In the genomic region with DNA sequence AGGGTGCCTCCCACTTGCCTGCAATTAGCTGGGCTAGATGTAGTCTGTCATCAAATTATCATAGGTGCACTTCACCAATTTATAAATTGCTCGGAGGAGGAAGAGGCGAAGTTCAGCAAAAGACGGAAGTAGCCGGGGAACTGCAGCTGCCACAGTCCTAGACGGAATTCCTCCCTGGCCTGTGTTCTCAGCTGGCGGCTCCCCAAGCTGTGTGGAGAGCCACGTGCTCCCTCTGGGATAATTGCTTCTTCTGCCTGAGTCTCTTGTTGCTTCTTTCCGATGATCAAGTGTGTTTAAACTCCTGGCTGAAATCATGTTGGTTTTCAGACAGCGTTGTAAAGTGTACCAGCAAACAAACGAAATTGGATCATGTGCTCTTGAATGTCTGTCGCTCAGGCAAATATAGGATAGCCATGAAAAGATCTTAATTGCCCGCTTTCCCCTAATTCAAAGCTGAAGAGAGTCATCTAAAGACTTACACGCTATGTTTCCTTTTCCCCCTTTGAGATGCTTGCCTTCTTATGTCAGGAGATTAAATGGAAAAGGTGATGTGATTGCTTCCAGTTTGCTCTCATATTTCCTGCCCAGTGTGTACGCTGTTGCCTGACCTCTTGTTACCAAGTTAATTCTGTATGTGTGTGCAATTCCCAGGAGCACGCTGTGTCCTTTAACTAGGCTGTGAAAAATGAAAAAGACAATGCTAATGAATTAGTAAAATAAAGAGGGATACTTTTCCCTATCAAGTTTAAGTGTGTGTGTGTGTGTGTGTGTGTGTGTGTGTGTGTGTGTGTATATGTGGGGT, we compare ENCODE assay signal across 9 mouse cellular contexts.
A peak's percentile ranks its signal among the peaks of the same experiment; 100 is the strongest.
DNase-seq lines count a peak whose midpoint lies in the region; ATAC-seq lines count a peak whose summit lies in the region.
"Had no signal": no experiment of that assay in that cellular context is flagged by ENCODE, and none has a peak within 500 bp of the region (broad histone marks: within the 10 kb centered on the region; RNA-seq: fewer than 3 reads in every experiment).

No protein-coding gene starts in this region.

- intact Hi-C loops in left cerebral cortex, postnatal 4 days (cut with DNase I), result no loop called here

- H3K27me3 ChIP-seq in embryonic facial prominence, embryonic 13.5 days, result no peaks in the 10 kb centered on the region
- H3K27me3 ChIP-seq in midbrain, embryonic 13.5 days, result no peaks in the 10 kb centered on the region
- no peaks in the 10 kb centered on the region for H3K27me3 ChIP-seq in stomach, embryonic 15.5 days (replicated peaks)
- H3K27me3 ChIP-seq: megakaryocyte, embryonic 14.5 days had no signal

- ATAC-seq in embryonic facial prominence, embryonic 13.5 days (ENCODE audit: insufficient number of reproducible peaks, insufficient read depth, low FRiP score, low TSS enrichment, low read depth), result no peak
- ATAC-seq in midbrain, embryonic 13.5 days, result peak; percentile 84
- ATAC-seq in stomach, embryonic 15.5 days (ENCODE audit: insufficient read depth, low FRiP score, low read depth), result peak; percentile 81; the same call in 1 of the 2 replicates
- ATAC-seq in CD4-positive, CD25-positive, alpha-beta regulatory T cell, adult 4 months, result no peak

- H3K36me3 ChIP-seq in embryonic facial prominence, embryonic 13.5 days, result no peaks in the 10 kb centered on the region
- H3K36me3 ChIP-seq in midbrain, embryonic 13.5 days, result no peaks in the 10 kb centered on the region
- H3K36me3 ChIP-seq in stomach, embryonic 15.5 days, result no peaks in the 10 kb centered on the region

- peak overlapping the region; percentile 54 for H3K4me2 ChIP-seq in embryonic facial prominence, embryonic 13.5 days
- peak overlapping the region; percentile 42 for H3K4me2 ChIP-seq in midbrain, embryonic 13.5 days (replicated peaks)
- peak overlapping the region; percentile 34 for H3K4me2 ChIP-seq in stomach, embryonic 15.5 days

- H3K4me1 ChIP-seq in embryonic facial prominence, embryonic 13.5 days, result peaks cover 48% of the 10 kb centered on the region
- peaks cover 52% of the 10 kb centered on the region for H3K4me1 ChIP-seq in midbrain, embryonic 13.5 days (replicated peaks)
- peaks cover 15% of the 10 kb centered on the region; the same call in 1 of the 2 replicates for H3K4me1 ChIP-seq in stomach, embryonic 15.5 days
- H3K4me1 ChIP-seq: megakaryocyte, embryonic 14.5 days had no signal

- no peaks in the 10 kb centered on the region for H3K9me3 ChIP-seq in embryonic facial prominence, embryonic 13.5 days
- no peaks in the 10 kb centered on the region for H3K9me3 ChIP-seq in midbrain, embryonic 13.5 days
- H3K9me3 ChIP-seq in stomach, embryonic 15.5 days, result no peaks in the 10 kb centered on the region
- H3K9me3 ChIP-seq: megakaryocyte, embryonic 14.5 days had no signal

- DNase-seq in adrenal gland, postnatal 25 days, result peak; percentile 73
- peak; percentile 66 for DNase-seq in heart, adult 8-10 months (ENCODE audit: low spot score)
- peak; percentile 50 for DNase-seq in kidney, adult 18-20 months
- peak; percentile 84 for DNase-seq in left cerebral cortex, postnatal 4 days

- peak overlapping the region; percentile 10; the same call in 1 of the 2 replicates for H3K4me3 ChIP-seq in embryonic facial prominence, embryonic 13.5 days
- H3K4me3 ChIP-seq in midbrain, embryonic 13.5 days (replicated peaks), result peak overlapping the region; percentile 12
- no peak overlapping the region for H3K4me3 ChIP-seq in stomach, embryonic 15.5 days (replicated peaks)
- H3K4me3 ChIP-seq: megakaryocyte, embryonic 14.5 days had no signal

- H3K9ac ChIP-seq in embryonic facial prominence, embryonic 13.5 days, result 0 out of 2 replicates have a peak overlapping the region, but pooled peaks have one; percentile 32
- H3K9ac ChIP-seq in midbrain, embryonic 13.5 days (replicated peaks), result 0 out of 2 replicates have a peak overlapping the region, but pooled peaks have one; percentile 23
- no peak overlapping the region for H3K9ac ChIP-seq in stomach, embryonic 15.5 days

- WGBS in embryonic facial prominence, embryonic 13.5 days, result 7% methylated on average over 15 of the region's 15 CpGs
- WGBS in midbrain, embryonic 13.5 days, result 15% methylated on average over 15 of the region's 15 CpGs
- WGBS in stomach, embryonic 15.5 days, result 16% methylated on average over 15 of the region's 15 CpGs

- peak overlapping the region; percentile 44; the same call in 1 of the 2 replicates for H3K27ac ChIP-seq in embryonic facial prominence, embryonic 13.5 days
- H3K27ac ChIP-seq in midbrain, embryonic 13.5 days, result peak overlapping the region; percentile 65
- peak overlapping the region; percentile 44; the same call in 1 of the 2 replicates for H3K27ac ChIP-seq in stomach, embryonic 15.5 days

Comparison
In these comparisons a context has a peak if more than half of its experiments do, and no peak if none do; other contexts are left out.
1. ATAC-seq: peak in midbrain, embryonic 13.5 days (single experiment) and stomach, embryonic 15.5 days (single experiment); none in embryonic facial prominence, embryonic 13.5 days (single experiment) and CD4-positive, CD25-positive, alpha-beta regulatory T cell, adult 4 months (single experiment).
2. Peak in every context shown above with its lines, with median percentiles within 50 percentile points of each other: DNase-seq, H3K27ac ChIP-seq and H3K4me2 ChIP-seq.